Mouse (Mus musculus) cerebellum, adult 2 months (tissue): Measurements from ENCODE around the gene Erc1.

Source experiments
- CTCF ChIP-seq: fragments of 200-500 bp; IDR thresholded peaks from 2 replicates; pipeline ENCODE4 v1.5.1; 2011; ENCODE audit warnings: low read depth, mild to moderate bottlenecking, control low read depth, low read length, moderate library complexity, borderline replicate concordance; ENCODE audit not compliant: insufficient read depth
- POLR2A ChIP-seq: fragments of 200-500 bp; IDR thresholded peaks from 2 replicates; pipeline ENCODE4 v1.6.1; 2011; ENCODE audit warnings: low read length, control low read depth, borderline replicate concordance; ENCODE audit not compliant: insufficient read depth

DNA sequence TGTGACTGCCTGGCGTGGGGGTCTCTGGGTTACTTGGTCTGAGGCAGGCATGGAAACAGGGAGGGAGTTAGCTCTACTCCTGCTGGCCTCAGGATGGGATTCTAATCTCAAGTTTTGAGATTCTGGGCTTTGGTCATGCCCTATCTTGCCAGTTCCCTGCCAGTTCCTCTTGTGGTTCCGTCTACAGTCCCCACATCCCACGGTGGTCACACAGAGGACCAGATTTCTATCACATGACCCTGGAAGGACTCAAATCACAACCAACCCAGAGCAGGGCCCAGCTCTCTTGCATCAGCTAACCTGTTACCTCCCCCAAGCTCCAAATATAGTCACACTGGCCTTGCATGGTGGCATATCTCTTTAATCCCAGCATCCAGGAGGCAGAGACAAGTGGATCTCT lies 318.3 kb downstream of the Erc1 start:
- TF ChIP-seq POLR2A (no peak), CTCF (no peak)
